Mouse (Mus musculus) olfactory bulb, adult 2 months (tissue): ENCODE measurements around the gene Atg9a.

Experiments
- CTCF ChIP-seq: fragments of 200-500 bp; IDR thresholded peaks from 2 replicates; pipeline ENCODE4 v1.5.1; 2012; ENCODE audit warnings: low read depth, mild to moderate bottlenecking, low read length, moderate library complexity; ENCODE audit not compliant: insufficient read depth
- POLR2A ChIP-seq: fragments of 200-500 bp; IDR thresholded peaks from 2 replicates; pipeline ENCODE4 v1.6.1; 2012; ENCODE audit warnings: mild to moderate bottlenecking, low read depth, low read length, moderate library complexity; ENCODE audit not compliant: insufficient read depth

DNA sequence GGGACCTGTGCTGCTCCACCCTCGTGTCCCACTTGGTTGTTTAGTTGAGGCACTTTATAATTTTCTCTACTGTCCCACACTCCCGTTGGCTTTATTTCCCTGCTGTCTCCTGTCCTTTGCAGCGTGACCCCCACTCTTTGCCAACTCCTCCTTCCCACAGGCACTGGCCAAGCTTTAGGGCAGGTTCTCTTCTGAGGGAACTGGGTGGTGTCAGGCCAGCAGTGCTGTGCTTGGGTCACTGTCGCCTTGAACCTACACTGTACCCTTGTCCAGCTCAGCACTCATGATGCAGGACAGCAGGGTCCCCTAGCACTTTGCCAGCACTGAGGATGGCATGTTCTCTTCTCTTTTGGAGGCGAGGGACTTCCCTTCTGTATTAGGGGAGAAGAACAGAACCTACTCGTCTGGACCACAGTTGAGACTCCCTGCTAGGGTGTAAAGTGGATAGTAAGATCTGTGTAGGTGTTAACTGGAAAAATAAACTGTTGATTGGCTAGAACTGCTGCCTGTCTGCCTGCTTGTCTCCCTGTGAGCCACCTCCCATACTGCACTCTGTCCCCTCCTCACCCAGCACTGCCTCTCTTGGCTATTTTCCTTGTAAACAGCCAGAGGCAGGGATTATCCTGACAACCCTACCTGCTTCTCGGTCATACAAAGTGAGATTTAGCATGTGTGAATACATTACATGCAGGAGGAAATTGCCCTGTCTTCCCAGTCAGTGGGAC, 44.4 kb downstream of the Atg9a start:
- TF ChIP-seq CTCF (no peak), POLR2A (no peak)
